Mouse (Mus musculus): Measurements from ENCODE around the gene Fbxl16.
A peak's percentile ranks its signal among the peaks of the same experiment; 100 is the strongest.

Gene Fbxl16

GRCm38 (mm10) chr17:25843636-25844395, 34.9 kb downstream of the Fbxl16 start:
- DNase-seq, result no peak

GRCm38 (mm10) chr17:25844396-25844901, 35.6 kb downstream of the Fbxl16 start, which contains the start of gene Rhot2:
Gene Rhot2, minus strand, starts transcription at chr17:25844851.
- peak; percentile 96 for DNase-seq

GRCm38 (mm10) chr17:25860229-25860628, 51.3 kb downstream of the Fbxl16 start:
- DNase-seq, result no peak

- DNase-seq, result peak; percentile 91
These were observed 52.2 kb downstream of the Fbxl16 start, which contains the start of gene Wdr90 for GRCm38 (mm10) chr17:25860832-25861703. Gene Wdr90, minus strand, starts transcription at chr17:25861501.

GRCm38 (mm10) chr17:25861704-25862612, 53.1 kb downstream of the Fbxl16 start:
- no peak for DNase-seq

GRCm38 (mm10) chr17:25863681-25864080, 54.8 kb downstream of the Fbxl16 start:
- DNase-seq, result no peak

DNA sequence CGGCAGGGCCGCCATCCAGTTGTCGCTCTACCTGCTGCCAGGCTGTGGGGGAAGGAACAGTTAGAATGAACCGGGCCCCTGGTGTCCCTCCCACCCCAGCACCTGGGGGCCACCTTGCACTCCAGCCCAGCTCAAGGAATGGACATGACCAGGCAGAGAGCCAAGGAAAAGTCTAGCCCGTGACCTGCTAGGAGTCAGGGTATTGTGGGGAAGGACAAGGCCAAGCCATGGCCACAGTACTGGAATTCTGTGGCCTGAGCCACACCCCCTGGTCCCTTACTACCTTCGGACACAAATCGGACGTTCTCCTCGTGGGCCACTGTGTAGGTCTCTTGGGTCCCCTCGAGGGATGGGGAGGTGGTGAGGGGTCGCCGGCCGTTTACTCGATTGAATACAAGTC, 55.4 kb downstream of the Fbxl16 start:
- no peak for DNase-seq

GRCm38 (mm10) chr17:25865288-25865687, 56.4 kb downstream of the Fbxl16 start:
- no peak for DNase-seq

- no peak for DNase-seq
These were observed 57.3 kb downstream of the Fbxl16 start for GRCm38 (mm10) chr17:25866172-25866571.

GRCm38 (mm10) chr17:25867509-25867835, 58.6 kb downstream of the Fbxl16 start:
- DNase-seq, result no peak

DNA sequence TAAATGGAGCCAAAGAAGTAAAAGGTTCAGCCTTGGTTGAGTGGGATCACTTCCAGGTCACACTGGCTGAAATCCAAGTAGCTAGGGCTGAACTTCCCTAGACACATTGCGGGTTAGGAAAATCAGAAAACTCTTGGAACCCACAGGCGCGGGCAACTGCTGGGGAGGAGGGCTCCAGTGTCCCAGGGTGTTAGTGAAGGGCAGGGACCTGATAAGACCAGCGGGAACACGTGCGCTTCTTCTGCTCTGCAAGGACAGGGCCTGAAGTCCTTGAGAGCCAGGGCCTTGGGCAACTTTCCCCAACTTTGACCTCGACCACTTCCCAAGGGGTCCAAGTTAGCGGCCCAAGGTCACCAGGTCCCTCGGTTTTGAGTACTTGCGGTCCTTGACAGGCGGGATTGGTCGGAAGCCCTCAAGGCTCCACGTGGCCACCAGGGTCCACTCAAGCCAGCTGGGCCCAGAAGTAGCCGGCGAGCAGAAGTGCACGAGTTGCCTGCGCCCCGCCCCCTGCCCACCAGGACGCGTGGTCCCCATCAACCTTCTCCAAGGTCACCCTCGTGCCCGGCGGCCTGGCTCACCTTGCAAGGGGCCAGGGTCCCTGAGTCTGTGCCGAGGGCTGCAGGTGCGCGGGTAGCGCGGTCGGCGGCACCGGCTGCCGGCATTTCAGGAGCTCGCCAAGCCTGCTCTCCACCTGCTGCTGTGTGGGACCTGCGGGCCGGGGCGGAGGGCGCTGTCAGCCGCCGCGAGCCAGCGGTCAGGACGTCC, 59.1 kb downstream of the Fbxl16 start:
- DNase-seq, result peak; percentile 52

DNA sequence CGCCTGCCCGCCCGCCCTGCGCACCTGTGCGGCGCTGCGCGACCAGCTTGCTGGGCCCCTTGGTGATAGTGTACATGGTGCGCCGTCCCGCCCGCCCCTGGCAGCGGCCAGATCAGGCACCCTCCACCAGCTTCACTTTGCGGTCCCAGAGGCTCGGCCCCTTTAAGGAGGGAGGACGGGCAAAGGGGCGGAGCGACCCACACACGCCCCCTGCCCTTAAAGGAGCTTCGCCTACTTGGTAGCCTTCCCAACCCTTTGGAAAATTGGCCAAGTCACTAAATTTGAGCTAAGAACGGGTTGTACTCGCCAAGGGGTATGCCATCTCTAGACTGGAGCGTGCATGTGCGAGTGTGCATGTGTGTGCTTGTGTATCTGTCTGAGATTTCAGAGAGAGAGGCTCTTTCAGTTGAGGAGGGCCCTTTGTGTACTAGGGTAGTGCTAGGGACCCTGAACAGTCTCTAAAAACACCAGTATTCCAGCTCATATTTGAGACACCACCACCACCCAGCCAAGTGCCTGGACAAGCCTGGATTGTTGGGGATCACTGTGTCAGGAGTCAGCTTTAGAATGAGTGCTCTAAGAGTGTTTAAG, 59.8 kb downstream of the Fbxl16 start, which contains the start of gene Mcrip2:
Mcrip2 (minus strand) TSS at position 164 of the 591 bp plus-strand sequence.
- DNase-seq, result peak; percentile 83

GRCm38 (mm10) chr17:25869498-25869897, 60.6 kb downstream of the Fbxl16 start:
- DNase-seq, result no peak

DNA sequence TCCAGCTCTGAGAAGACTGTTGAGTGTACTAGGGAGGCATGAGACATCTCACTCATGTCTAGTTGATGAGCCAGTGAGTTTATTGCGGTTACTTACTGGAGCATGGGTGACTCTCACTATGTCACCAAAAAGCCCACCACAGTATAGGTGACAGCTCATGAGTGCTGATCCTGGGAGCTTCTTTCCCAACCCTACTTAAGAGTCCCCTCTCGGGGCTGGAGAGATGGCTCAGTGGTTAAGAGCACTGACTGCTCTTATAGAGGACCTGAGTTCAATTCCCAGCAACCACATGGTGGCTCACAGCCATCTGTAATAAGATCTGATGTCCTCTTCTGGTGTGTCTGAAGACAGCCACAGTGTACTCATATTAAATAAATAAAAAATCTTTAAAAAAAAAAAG, 61.1 kb downstream of the Fbxl16 start:
- DNase-seq, result no peak

Measured in lung, postnatal 14 days (tissue).